Mouse (Mus musculus): ENCODE data around the gene Col4a3bp.

DNA sequence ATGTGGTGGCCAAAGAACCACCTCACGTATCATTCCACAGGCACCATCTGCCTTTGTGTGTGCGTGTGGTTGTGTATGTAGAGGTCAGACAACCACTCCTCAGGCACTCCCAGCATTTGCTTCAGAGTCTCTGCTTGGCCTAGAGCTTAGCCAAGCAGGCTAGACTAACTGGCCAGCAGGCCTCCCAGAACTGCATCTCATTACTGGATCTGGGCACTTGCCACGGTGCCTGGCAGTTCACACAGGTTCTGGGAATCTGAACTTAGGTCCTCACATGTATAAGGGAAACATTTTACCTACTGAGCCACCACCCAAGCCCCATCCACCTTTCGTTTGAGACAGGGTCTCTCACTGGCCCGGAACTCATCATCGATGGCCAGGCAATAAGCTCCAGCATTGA lies 10.2 kb upstream of the Col4a3bp start:
- TF ChIP-seq CTCF (IDR thresholded peaks at IDR 0.05; ENCODE audit: low read depth, low read length), result no peak
- TF ChIP-seq POLR2A (IDR thresholded peaks at IDR 0.05; ENCODE audit: insufficient read depth, low read length), result no peak
